Mouse (Mus musculus) forebrain, embryonic 11.5 days (tissue): Measurements from ENCODE around the gene Cdkn2aipnl. TPM values are rescaled to one million over a fixed set of nuclear protein-coding genes. Genes with fewer than 3 reads are reported as not detected.
A peak's percentile ranks its signal among the peaks of the same experiment; 100 is the strongest.

ENCODE experiments used
- ATAC-seq: fragments of 200-750 bp; cut with Nextera tagmentation; replicated peaks from 2 replicates; pipeline ENCODE4 v1.8.0; 2017; ENCODE audit warnings: moderate TSS enrichment; ENCODE audit not compliant: low FRiP score
- DNase-seq: peaks from one replicate; pipeline ENCODE4 v3.0.0-alpha.2; 2017; ENCODE audit warnings: low spot score
- H3K27ac ChIP-seq: fragments of 300-500 bp; sonication (generic); 2 replicates; pipeline ENCODE4 v1.5.1; 2014; ENCODE audit warnings: low read depth, low read length
- H3K27me3 ChIP-seq: fragments of 300-500 bp; sonication (generic); 2 replicates; pipeline ENCODE4 v1.6.1; 2014; ENCODE audit warnings: mild to moderate bottlenecking, low read length, mixed read lengths; ENCODE audit not compliant: control insufficient read depth, insufficient read depth
- H3K36me3 ChIP-seq: fragments of 300-500 bp; sonication (generic); 2 replicates; pipeline ENCODE4 v1.6.1; 2014; ENCODE audit warnings: mild to moderate bottlenecking, low read length, moderate library complexity, mixed read lengths; ENCODE audit not compliant: control insufficient read depth, insufficient read depth
- H3K4me1 ChIP-seq: fragments of 300-500 bp; sonication (generic); replicated peaks from 2 replicates; pipeline ENCODE4 v1.6.1; 2014; ENCODE audit warnings: low read length, mixed read lengths; ENCODE audit not compliant: control insufficient read depth, insufficient read depth
- H3K4me2 ChIP-seq: fragments of 300-500 bp; sonication (generic); 2 replicates; pipeline ENCODE4 v1.6.1; 2014; ENCODE audit warnings: low read depth, mild to moderate bottlenecking, low read length, moderate library complexity, mixed read lengths; ENCODE audit not compliant: severe bottlenecking
- H3K4me3 ChIP-seq: fragments of 300-500 bp; sonication (generic); 2 replicates; pipeline ENCODE4 v1.5.1; 2014; ENCODE audit warnings: low read depth, low read length
- H3K9ac ChIP-seq: fragments of 300-500 bp; sonication (generic); 2 replicates; pipeline ENCODE4 v1.6.1; 2014; ENCODE audit warnings: low read length
- H3K9me3 ChIP-seq: fragments of 300-500 bp; sonication (generic); 2 replicates; pipeline ENCODE4 v1.6.1; 2016; ENCODE audit warnings: low read length, mixed read lengths; ENCODE audit not compliant: control insufficient read depth
- WGBS: fragments of 180-500 bp; shearing (Covaris S2); extraction: QIAGEN DNeasy Blood & Tissue Kit; methylation state at CpG from one replicate; pipeline ENCODE4 v1.1.7; 2014; 5-methylcytosine and 5-hydroxymethylcytosine counted together
- polyA plus RNA-seq: library from polyadenylated mRNA; unstranded; fragments of >200 nt; fragmentation: Nextera tagmentation; extraction: Ambion mirVana; gene quantifications from 2 replicates; pipeline ENCODE4 v1.2.1, GENCODE M21; 2014

The Cdkn2aipnl gene
- polyA plus RNA-seq, 1 experiment from 2014 or later = 130 TPM

GRCm38 (mm10) chr11:52003772-52004528 lies 36.5 kb downstream of the Cdkn2aipnl start, which contains the start of gene Cdkl3:
Gene Cdkl3 (plus strand): TSS chr11:52004221.
- H3K27ac ChIP-seq = peak within 1 kb of the TSS; percentile 73
- H3K27me3 ChIP-seq = no peaks in the 10 kb centered on the region
- no peaks in the 10 kb centered on the region for H3K36me3 ChIP-seq
- ATAC-seq (peak; percentile 88), DNase-seq (peak; percentile 96)
- H3K4me3 ChIP-seq = peak within 1 kb of the TSS; percentile 74
- under 1% methylated on average over 51 of the region's 51 CpGs for WGBS
- H3K9ac ChIP-seq = peak within 1 kb of the TSS; percentile 77
- H3K4me2 ChIP-seq = peak within 1 kb of the TSS; percentile 57
- no peaks in the 10 kb centered on the region for H3K9me3 ChIP-seq
- H3K4me1 ChIP-seq = peaks cover 8% of the 10 kb centered on the region; the same call in 1 of the 2 replicates

DNA sequence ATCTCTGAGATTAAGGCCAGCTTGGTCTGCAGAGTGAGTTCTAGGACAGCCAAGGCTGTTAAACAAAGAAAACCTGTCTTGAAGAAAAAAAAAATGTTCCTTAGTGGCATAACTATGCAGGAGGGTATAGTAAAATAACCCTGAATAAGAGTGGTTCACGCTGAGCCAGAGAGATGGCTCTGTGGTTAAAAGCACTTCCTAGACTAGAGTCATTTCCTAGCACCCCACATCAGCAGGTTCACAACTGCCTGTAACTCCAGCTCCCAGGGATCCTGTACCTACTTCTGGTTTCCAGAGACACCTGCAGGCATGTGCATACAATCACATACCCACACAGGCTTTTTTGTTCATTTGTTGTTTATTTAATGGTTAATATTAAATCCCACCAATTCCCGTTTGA lies 38.1 kb downstream of the Cdkn2aipnl start:
- no peak overlapping the region for H3K9ac ChIP-seq
- no peak for ATAC-seq
- no peak for DNase-seq
- no peak overlapping the region for H3K4me2 ChIP-seq
- H3K9me3 ChIP-seq = no peaks in the 10 kb centered on the region
- no peak overlapping the region for H3K4me3 ChIP-seq
- H3K27ac ChIP-seq = no peak overlapping the region
- H3K27me3 ChIP-seq = no peaks in the 10 kb centered on the region
- 72% methylated on average over 2 of the region's 2 CpGs for WGBS
- peaks cover 5% of the 10 kb centered on the region; the same call in 1 of the 2 replicates for H3K4me1 ChIP-seq
- no peaks in the 10 kb centered on the region for H3K36me3 ChIP-seq

DNA sequence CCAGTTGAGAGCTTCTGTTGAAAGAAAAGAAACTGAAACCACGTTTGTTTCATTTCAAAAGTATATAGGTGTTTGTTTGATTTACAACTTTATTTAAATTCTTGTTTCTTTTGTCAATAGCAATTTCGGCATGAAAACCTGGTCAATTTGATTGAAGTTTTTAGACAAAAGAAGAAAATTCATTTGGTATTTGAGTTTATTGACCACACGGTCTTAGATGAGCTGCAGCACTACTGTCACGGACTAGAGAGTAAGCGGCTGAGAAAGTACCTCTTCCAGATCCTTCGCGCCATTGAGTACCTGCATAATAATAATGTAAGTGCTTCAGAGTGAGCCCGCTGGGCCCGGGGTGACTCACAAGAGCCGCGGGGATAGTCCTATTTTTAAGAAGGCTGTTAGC lies 43.5 kb downstream of the Cdkn2aipnl start:
- H3K4me3 ChIP-seq = no peak overlapping the region
- H3K4me2 ChIP-seq = no peak overlapping the region
- H3K4me1 ChIP-seq = no peaks in the 10 kb centered on the region
- H3K36me3 ChIP-seq = no peaks in the 10 kb centered on the region
- H3K9ac ChIP-seq = no peak overlapping the region
- DNase-seq (no peak), ATAC-seq (no peak)
- H3K9me3 ChIP-seq = no peaks in the 10 kb centered on the region
- H3K27ac ChIP-seq = no peak overlapping the region
- WGBS = 89% methylated on average over 11 of the region's 11 CpGs
- no peaks in the 10 kb centered on the region for H3K27me3 ChIP-seq

DNA sequence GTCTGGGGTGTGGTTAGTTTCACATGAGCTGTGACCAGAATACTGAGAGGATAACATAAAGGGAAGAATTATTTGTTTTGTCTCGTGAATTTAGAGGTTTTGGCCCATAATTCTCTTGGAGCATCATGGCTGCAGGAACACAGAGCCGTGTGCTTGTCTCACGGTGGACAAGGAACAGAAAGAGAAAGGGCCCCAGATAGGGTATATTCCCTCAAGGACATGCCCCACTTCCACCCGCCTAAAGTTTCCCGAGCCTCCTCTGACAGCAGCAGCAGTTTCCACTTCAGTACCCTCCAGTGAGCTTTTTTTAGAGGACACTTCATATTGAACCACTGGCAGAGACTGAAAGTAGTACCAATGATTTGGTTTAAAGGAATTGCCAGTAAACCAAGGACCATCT lies 44.1 kb downstream of the Cdkn2aipnl start:
- no peaks in the 10 kb centered on the region for H3K27me3 ChIP-seq
- no peak for ATAC-seq
- H3K4me1 ChIP-seq = no peaks in the 10 kb centered on the region
- 73% methylated on average over 5 of the region's 5 CpGs for WGBS
- H3K36me3 ChIP-seq = no peaks in the 10 kb centered on the region
- no peak overlapping the region for H3K9ac ChIP-seq
- H3K27ac ChIP-seq = no peak overlapping the region
- no peaks in the 10 kb centered on the region for H3K9me3 ChIP-seq
- DNase-seq = no peak
- H3K4me2 ChIP-seq = no peak overlapping the region
- H3K4me3 ChIP-seq = no peak overlapping the region

DNA sequence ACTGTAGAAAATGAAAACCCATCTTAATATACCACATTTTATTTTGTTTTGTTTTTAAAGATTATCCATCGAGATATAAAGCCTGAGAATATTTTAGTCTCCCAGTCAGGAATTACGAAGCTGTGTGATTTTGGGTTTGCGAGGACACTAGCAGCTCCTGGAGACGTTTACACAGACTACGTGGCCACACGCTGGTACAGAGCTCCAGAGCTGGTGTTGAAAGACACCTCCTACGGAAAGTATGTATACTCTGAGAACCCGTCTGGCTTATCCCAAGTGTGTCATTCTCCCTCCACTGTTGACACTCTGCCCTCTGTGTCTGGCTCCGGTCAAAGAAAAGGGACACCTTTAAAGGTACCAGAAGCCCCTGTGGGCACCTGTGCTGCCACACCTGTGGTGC lies 50.8 kb downstream of the Cdkn2aipnl start:
- H3K9me3 ChIP-seq = no peaks in the 10 kb centered on the region
- 91% methylated on average over 9 of the region's 9 CpGs for WGBS

More for the DNA sequence above, 50.8 kb downstream of the Cdkn2aipnl start:
- H3K4me3 ChIP-seq = no peak overlapping the region
- H3K27me3 ChIP-seq = no peaks in the 10 kb centered on the region
- H3K4me1 ChIP-seq = no peaks in the 10 kb centered on the region
- no peaks in the 10 kb centered on the region for H3K36me3 ChIP-seq
- no peak for DNase-seq
- H3K27ac ChIP-seq = no peak overlapping the region
- no peak for ATAC-seq
- H3K4me2 ChIP-seq = no peak overlapping the region
- no peak overlapping the region for H3K9ac ChIP-seq

Other genes starting within 250 kb of the Cdkn2aipnl start
- gene Sec24a, start 204.0 kb upstream of the Cdkn2aipnl start, polyA plus RNA-seq = 15.2 and 18.5 TPM in 2 replicates
- 113 and 116 TPM in 2 replicates for gene Sar1b, start 204.0 kb upstream of the Cdkn2aipnl start, polyA plus RNA-seq
- 0.29 and 0.55 TPM in 2 replicates for gene Jade2, start 110.0 kb upstream of the Cdkn2aipnl start, polyA plus RNA-seq
- gene Ube2b, start 33.1 kb downstream of the Cdkn2aipnl start, polyA plus RNA-seq = 163 and 177 TPM in 2 replicates
- 13.2 and 13.6 TPM in 2 replicates for gene Cdkl3, start 36.6 kb downstream of the Cdkn2aipnl start, polyA plus RNA-seq
- gene Ppp2ca, start 131.0 kb downstream of the Cdkn2aipnl start, polyA plus RNA-seq = 122 and 128 TPM in 2 replicates
- gene Olfr1373, start 177.9 kb downstream of the Cdkn2aipnl start, polyA plus RNA-seq = not detected in 2 replicates
- not detected in 2 replicates for gene Olfr1371, start 246.3 kb downstream of the Cdkn2aipnl start, polyA plus RNA-seq